Comparison of ENCODE assay signal across 19 mouse cellular contexts in genomic region chr5:23650504-23650903, GRCm38 (mm10). TPM values are rescaled to one million over a fixed set of nuclear protein-coding genes. Genes with fewer than 3 reads are reported as not detected.
DNase-seq lines count a peak whose midpoint lies in the region; ATAC-seq lines count a peak whose summit lies in the region.
"Had no signal": no experiment of that assay in that cellular context is flagged by ENCODE, and none has a peak within 500 bp of the region (broad histone marks: within the 10 kb centered on the region; RNA-seq: fewer than 3 reads in every experiment).

No protein-coding gene starts in this region.

- no peaks in the 10 kb centered on the region for H3K36me3 ChIP-seq in heart, embryonic 16.5 days (ENCODE audit: control insufficient read depth, insufficient read depth)
- H3K36me3 ChIP-seq in heart, embryonic 11.5 days (ENCODE audit: control insufficient read depth, insufficient read depth, low read length) = no peaks in the 10 kb centered on the region
- H3K36me3 ChIP-seq in embryonic facial prominence, embryonic 10.5 days (replicated peaks) = no peaks in the 10 kb centered on the region
- H3K36me3 ChIP-seq in megakaryocyte, embryonic 14.5 days (replicated peaks; ENCODE audit: low read length) = no peaks in the 10 kb centered on the region
- H3K36me3 ChIP-seq: heart, embryonic 15.5 days; hindbrain, embryonic 15.5 days had no signal

- H3K9ac ChIP-seq in heart, embryonic 16.5 days (ENCODE audit: low read length) = no peak overlapping the region
- H3K9ac ChIP-seq in heart, embryonic 11.5 days (ENCODE audit: low read depth, low read length) = no peak overlapping the region
- H3K9ac ChIP-seq: forebrain, embryonic 13.5 days; forebrain, postnatal 0 days; heart, embryonic 15.5 days; hindbrain, embryonic 15.5 days had no signal

- H3K27ac ChIP-seq in heart, embryonic 16.5 days (ENCODE audit: low read length) = 0 out of 2 replicates have a peak overlapping the region, but pooled peaks have one; percentile 7
- H3K27ac ChIP-seq in heart, embryonic 11.5 days (ENCODE audit: low read depth, low read length) = no peak overlapping the region
- H3K27ac ChIP-seq in embryonic facial prominence, embryonic 10.5 days (replicated peaks) = 0 out of 2 replicates have a peak overlapping the region, but pooled peaks have one; percentile 24
- H3K27ac ChIP-seq: forebrain, embryonic 13.5 days; heart, embryonic 15.5 days; hindbrain, embryonic 15.5 days had no signal

- H3K4me2 ChIP-seq in heart, embryonic 16.5 days (ENCODE audit: low read depth, low read length) = no peak overlapping the region
- no peak overlapping the region for H3K4me2 ChIP-seq in heart, embryonic 11.5 days
- H3K4me2 ChIP-seq: forebrain, embryonic 13.5 days; heart, embryonic 15.5 days; hindbrain, embryonic 15.5 days had no signal

- 76% methylated on average over 3 of the region's 3 CpGs for WGBS in heart, embryonic 16.5 days
- 77% methylated on average over 3 of the region's 3 CpGs for WGBS in heart, embryonic 11.5 days (ENCODE audit: insufficient replicate concordance)
- 69% methylated on average over 3 of the region's 3 CpGs for WGBS in embryonic facial prominence, embryonic 10.5 days

- DNase-seq in embryonic facial prominence, embryonic 10.5 days (ENCODE audit: low spot score) = no peak
- no peak for DNase-seq in adrenal gland, postnatal 25 days
- no peak for DNase-seq in spleen, postnatal 4 days (ENCODE audit: low spot score in 2 of 2)
- DNase-seq in left cerebral cortex, postnatal 36 days (ENCODE audit: low spot score in 2 of 2) = no peak
- DNase-seq: adrenal gland, postnatal 36 days; cerebellum, adult 11 months; cerebellum, adult 8-10 months; cerebellum, postnatal 14 days; forebrain, postnatal 0 days; gastrocnemius, postnatal 14 days had no signal

- no peak for ATAC-seq in heart, embryonic 16.5 days (replicated peaks; ENCODE audit: extremely low read depth, insufficient read depth, low FRiP score)
- ATAC-seq in heart, embryonic 11.5 days (replicated peaks; ENCODE audit: insufficient number of reproducible peaks, low FRiP score, low TSS enrichment) = no peak
- ATAC-seq: activated CD4-positive, CD25-positive, alpha-beta regulatory T cell, adult 4 months; forebrain, embryonic 13.5 days; forebrain, postnatal 0 days; Patski had no signal

- H3K27me3 ChIP-seq in heart, embryonic 16.5 days (ENCODE audit: control insufficient read depth, insufficient read depth, low read length) = no peaks in the 10 kb centered on the region
- H3K27me3 ChIP-seq in heart, embryonic 11.5 days (ENCODE audit: control insufficient read depth, insufficient read depth, low read length) = no peaks in the 10 kb centered on the region
- H3K27me3 ChIP-seq in embryonic facial prominence, embryonic 10.5 days (replicated peaks; ENCODE audit: low read depth, poor library complexity, severe bottlenecking) = no peaks in the 10 kb centered on the region
- no peaks in the 10 kb centered on the region for H3K27me3 ChIP-seq in megakaryocyte, embryonic 14.5 days (replicated peaks)
- H3K27me3 ChIP-seq: CH12.LX; forebrain, embryonic 13.5 days; heart, embryonic 15.5 days; hindbrain, embryonic 15.5 days; Patski had no signal

- no peaks in the 10 kb centered on the region for H3K9me3 ChIP-seq in heart, embryonic 16.5 days (replicated peaks; ENCODE audit: control insufficient read depth, low read length)
- no peaks in the 10 kb centered on the region for H3K9me3 ChIP-seq in heart, embryonic 11.5 days (replicated peaks; ENCODE audit: control insufficient read depth, low read length)
- H3K9me3 ChIP-seq in embryonic facial prominence, embryonic 10.5 days = no peaks in the 10 kb centered on the region
- no peaks in the 10 kb centered on the region for H3K9me3 ChIP-seq in megakaryocyte, embryonic 14.5 days
- H3K9me3 ChIP-seq: forebrain, embryonic 13.5 days; heart, embryonic 15.5 days; hindbrain, embryonic 15.5 days had no signal

- H3K4me1 ChIP-seq in heart, embryonic 16.5 days (ENCODE audit: control insufficient read depth, insufficient read depth, low read length) = no peaks in the 10 kb centered on the region
- H3K4me1 ChIP-seq in heart, embryonic 11.5 days (ENCODE audit: control insufficient read depth, insufficient read depth, low read length) = no peaks in the 10 kb centered on the region
- 0 out of 2 replicates have a peak, but pooled peaks cover 1% of the 10 kb centered on the region for H3K4me1 ChIP-seq in embryonic facial prominence, embryonic 10.5 days
- H3K4me1 ChIP-seq in megakaryocyte, embryonic 14.5 days = peaks cover 16% of the 10 kb centered on the region
- H3K4me1 ChIP-seq: heart, embryonic 15.5 days had no signal

- intact Hi-C loops in left cerebral cortex, postnatal 36 days (cut with DNase I) = loop anchor here (5.0 kb wide), 1 partner anchor 138 kb away; no protein-coding TSS in a partner anchor

- no peak overlapping the region for H3K4me3 ChIP-seq in heart, embryonic 16.5 days (ENCODE audit: low read length)
- H3K4me3 ChIP-seq in heart, embryonic 11.5 days (ENCODE audit: low read depth, low read length) = no peak overlapping the region
- no peak overlapping the region for H3K4me3 ChIP-seq in embryonic facial prominence, embryonic 10.5 days
- H3K4me3 ChIP-seq in megakaryocyte, embryonic 14.5 days (replicated peaks) = peak overlapping the region; percentile 68
- H3K4me3 ChIP-seq: forebrain, embryonic 13.5 days; heart, embryonic 15.5 days; hindbrain, embryonic 15.5 days had no signal

RNA-seq across cellular contexts. Expression of gene Srpk2, which starts 33.9 kb away (rescaled TPM):
- polyA plus RNA-seq in heart, embryonic 16.5 days (2015; fragmentation: Nextera tagmentation; extraction: Ambion mirVana) = 40.1 and 40.8 TPM in 2 replicates
- polyA plus RNA-seq in heart, embryonic 11.5 days (2014; fragmentation: Nextera tagmentation; extraction: Ambion mirVana) = 44.0 and 46.4 TPM in 2 replicates
- polyA plus RNA-seq in embryonic facial prominence, embryonic 10.5 days (2016; fragmentation: Nextera tagmentation; extraction: Ambion mirVana) = 48.5 and 57.1 TPM in 2 replicates
- 1.5 TPM in 1 of 2 replicates, not detected in the other for polyA plus RNA-seq in megakaryocyte, embryonic 14.5 days (2012; ENCODE audit: insufficient read depth, low replicate concordance)
- total RNA-seq in adrenal gland, postnatal 25 days (2021) = 38.9 and 57.0 TPM in 2 replicates
- total RNA-seq in left cerebral cortex, postnatal 36 days (2021) = 100 to 1,000 TPM; 179 to 194 TPM

Comparison
In these comparisons a context has a peak if more than half of its experiments do, and no peak if none do; other contexts are left out.
1. RNA of gene Srpk2, which starts 33.9 kb away (polyA plus RNA-seq): 48.5 to 57.1 TPM in embryonic facial prominence, embryonic 10.5 days, 44.0 to 46.4 TPM in heart, embryonic 11.5 days and 40.1 to 40.8 TPM in heart, embryonic 16.5 days; 1.5 TPM in megakaryocyte, embryonic 14.5 days; every median in the first group is over 10 times any median in the second.